Mouse (Mus musculus) cerebellum, adult (tissue): Measurements from ENCODE around the gene Slc50a1.

ENCODE experiments used
- ATAC-seq: cut with Nextera tagmentation; 2 replicates; pipeline ENCODE4 v1.9.2; 2017; ENCODE audit warnings: mild to moderate bottlenecking, moderate library complexity, mixed read lengths; ENCODE audit not compliant: insufficient number of reproducible peaks, low FRiP score, low TSS enrichment

Slc50a1 gene

DNA sequence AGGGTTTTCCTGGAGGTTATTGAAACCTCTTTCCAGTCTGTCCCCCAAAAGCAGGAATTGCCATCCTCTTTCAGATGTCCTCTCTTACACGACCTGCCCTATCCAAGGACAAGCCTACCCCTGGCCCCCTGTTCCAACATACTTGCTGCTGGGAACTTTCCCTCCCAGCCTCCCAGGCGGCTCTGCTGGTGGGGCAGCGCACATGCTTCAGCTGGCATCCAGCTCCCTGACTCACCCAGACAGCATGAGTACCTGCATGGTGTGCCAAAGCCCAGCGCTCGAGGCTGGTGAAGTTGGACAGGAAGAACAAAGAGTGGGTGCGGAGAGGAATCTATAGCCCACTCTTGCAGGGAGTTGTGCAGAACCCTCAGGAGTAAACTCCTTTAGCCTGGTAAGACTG lies 521 bp upstream of the Slc50a1 start:
- no peak for ATAC-seq

GRCm38 (mm10) chr3:89268916-89269315 lies 1.5 kb downstream of the Slc50a1 start:
- ATAC-seq = no peak

DNA sequence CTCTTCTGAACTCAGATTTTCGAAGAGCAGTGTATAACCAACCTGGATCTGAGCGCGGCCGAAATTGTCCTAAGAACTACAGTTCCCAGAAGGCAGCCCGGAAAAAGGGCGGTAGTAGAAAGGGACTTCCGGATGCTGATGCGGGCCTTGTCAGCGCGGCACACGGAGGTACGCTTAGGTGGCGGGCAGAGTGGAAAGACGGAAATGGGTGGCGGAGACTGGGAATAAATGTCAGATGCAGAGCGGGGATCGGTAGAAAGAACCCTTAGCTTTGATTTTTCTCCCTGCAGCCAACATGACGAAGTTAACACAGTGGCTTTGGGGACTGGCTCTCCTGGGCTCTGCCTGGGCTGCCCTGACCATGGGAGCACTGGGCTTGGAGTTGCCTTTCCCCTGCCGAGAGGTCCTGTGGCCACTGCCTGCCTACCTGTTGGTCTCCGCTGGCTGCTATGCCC lies 3.9 kb downstream of the Slc50a1 start:
- ATAC-seq = peak; percentile 91

GRCm38 (mm10) chr3:89262417-89262816 lies 8.0 kb downstream of the Slc50a1 start:
- ATAC-seq = no peak

DNA sequence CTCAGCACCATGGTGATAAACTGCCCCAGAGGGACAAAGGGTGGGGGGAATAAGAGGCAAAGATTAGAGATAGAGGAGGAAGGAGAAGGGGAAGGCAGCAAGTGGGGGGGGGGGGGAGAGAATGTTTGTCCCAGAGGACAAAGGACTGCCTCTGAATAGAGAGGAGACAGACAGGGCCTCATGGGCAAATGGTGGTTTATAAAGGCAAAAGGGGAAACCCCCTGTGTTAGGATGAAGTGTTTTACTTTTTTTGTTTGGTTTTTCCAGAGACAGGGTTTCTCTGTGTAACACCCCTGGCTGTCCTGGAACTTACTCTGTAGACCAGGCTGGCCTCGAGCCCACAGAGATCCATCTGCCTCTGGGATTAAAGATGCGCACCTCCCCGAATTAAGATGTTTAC lies 10.2 kb downstream of the Slc50a1 start:
- ATAC-seq = no peak

- ATAC-seq = no peak
Measured at GRCm38 (mm10) chr3:89259076-89259475, 11.3 kb downstream of the Slc50a1 start, which contains the start of gene Dpm3. TSS of gene Dpm3 (plus strand) at chr3:89259358.

DNA sequence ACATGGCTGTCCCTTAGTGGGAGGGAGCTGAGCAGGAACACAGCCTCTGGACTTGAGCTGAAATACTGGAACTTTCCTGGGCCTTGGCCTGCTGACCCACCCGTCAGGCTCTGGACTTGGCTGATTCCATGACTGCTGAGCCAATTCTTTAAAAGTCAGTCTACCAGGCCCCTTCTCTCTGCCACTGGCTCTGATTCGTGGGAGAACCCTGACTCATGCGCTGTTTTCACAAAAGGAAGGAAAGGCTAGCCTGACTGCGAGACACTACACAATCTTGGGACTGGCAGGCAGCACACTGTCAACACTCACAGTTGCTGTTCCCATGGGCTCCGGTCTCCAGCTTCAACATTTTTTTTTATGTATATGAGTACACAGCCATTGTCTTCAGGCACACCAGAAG lies 14.2 kb downstream of the Slc50a1 start:
- ATAC-seq = no peak

- ATAC-seq = no peak
Measured at GRCm38 (mm10) chr3:89254994-89255393, 15.4 kb downstream of the Slc50a1 start.

- no peak for ATAC-seq
Measured at GRCm38 (mm10) chr3:89251365-89251895, 18.9 kb downstream of the Slc50a1 start.

DNA sequence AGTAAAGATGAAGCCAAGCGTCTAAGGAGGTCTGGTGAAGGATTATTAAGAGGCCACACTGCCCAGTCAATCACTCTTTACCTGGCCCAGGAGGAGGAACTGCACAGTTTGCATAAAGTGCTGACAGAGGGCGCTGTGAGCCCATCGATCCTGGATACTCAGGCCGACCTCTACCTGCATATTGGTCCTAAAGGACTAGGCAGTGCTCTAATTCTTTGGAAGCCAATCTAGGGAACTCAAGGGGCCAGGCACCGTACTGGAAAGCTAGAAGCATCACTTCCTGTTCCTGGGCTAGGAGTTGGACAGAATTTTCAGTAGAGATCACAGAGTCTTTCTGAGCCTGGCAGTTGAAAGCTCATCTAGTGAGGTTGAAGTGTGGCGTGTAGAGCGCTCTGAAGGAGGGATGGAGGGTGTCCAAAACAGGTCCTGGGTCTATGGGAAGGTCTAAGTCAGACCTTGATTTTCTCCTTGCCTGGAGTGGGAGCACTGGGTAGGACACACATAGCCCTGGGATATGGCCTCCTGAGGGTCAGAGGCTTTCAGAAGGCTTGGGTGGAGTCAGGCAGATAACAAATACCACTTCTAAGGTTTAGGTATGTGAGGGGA lies 19.8 kb downstream of the Slc50a1 start:
- no peak for ATAC-seq

- no peak for ATAC-seq
Measured at GRCm38 (mm10) chr3:89247466-89247865, 22.9 kb downstream of the Slc50a1 start.

GRCm38 (mm10) chr3:89246261-89247100 lies 23.9 kb downstream of the Slc50a1 start, which contains the start of gene Trim46:
TSS of gene Trim46 (minus strand) at chr3:89246309.
- ATAC-seq = peak; percentile 69

GRCm38 (mm10) chr3:89245688-89246171 lies 24.6 kb downstream of the Slc50a1 start, which contains the start of gene Krtcap2:
TSS of gene Krtcap2 (plus strand) at chr3:89245966.
- no peak; the same call in 1 of the 2 replicates for ATAC-seq

DNA sequence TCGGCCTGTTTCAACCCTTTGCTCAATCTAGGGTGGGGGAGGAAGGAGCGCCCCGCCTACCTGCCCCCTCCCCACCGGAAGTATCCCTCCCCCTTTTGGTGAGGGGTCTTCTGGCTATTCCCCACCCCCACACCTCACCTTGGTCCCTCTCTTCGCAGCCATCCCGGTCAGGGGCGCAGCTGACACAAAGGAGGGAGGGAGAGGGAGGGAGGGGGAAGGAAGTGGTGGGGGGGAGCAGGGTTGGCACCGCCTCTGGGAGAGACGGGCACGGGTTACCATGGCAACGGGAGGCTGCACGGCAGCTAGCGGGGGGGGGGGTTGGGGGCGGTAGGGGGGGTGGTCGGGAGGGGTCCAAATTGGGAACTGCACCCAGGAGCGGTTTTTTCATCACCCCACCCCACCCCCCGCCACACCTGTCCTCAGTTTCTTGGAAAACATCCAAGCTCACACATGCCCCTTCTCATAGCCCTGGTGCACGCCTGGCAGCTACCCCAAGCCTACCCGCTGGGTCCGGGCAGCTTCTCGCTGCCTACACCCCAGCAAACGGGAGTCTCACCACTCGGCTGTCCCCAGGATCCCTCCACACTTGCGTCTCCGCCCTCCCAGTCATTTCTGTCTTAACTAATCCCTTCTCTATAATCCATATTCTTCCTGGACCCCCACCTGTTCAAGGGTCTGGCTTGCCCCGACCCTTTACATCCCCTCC lies 25.2 kb downstream of the Slc50a1 start:
- ATAC-seq = 0 out of 2 replicates have a peak, but pooled peaks have one; percentile 8

GRCm38 (mm10) chr3:89244158-89244981 lies 26.0 kb downstream of the Slc50a1 start:
- ATAC-seq = no peak

- no peak for ATAC-seq
Measured at GRCm38 (mm10) chr3:89243609-89244008, 26.8 kb downstream of the Slc50a1 start.

DNA sequence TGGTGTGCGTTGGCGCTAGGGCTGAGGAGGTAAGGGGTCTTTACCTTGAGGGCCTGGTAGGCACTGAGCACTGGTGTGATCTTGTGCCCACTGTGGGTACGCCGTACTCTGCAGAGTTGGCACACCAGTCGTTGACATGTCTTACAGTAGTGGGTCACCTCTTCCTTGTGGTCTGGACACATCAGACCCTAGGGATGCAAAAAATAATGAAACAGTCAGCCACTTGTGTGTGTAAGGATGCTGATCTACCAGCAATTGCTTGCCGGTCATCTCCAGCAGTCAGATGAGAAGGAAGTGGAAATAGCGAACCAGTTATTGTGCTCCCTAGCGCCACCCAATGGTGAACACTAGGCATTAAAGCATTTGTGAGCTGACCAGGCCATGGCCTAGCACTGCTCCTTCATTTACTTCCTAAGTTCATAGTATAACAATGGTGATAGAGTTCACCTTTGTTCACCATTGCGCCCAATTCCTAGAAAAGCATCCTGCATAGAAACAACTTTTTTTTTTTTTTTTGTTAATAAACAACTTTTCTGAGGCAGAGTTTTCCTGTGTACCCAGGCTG lies 28.0 kb downstream of the Slc50a1 start:
- no peak for ATAC-seq

GRCm38 (mm10) chr3:89238494-89238893 lies 31.9 kb downstream of the Slc50a1 start:
- no peak for ATAC-seq

- ATAC-seq = no peak
Measured at GRCm38 (mm10) chr3:89237682-89238081, 32.7 kb downstream of the Slc50a1 start.
